Mouse (Mus musculus): ENCODE measurements around the gene Ccl25.

Ccl25 gene

DNA sequence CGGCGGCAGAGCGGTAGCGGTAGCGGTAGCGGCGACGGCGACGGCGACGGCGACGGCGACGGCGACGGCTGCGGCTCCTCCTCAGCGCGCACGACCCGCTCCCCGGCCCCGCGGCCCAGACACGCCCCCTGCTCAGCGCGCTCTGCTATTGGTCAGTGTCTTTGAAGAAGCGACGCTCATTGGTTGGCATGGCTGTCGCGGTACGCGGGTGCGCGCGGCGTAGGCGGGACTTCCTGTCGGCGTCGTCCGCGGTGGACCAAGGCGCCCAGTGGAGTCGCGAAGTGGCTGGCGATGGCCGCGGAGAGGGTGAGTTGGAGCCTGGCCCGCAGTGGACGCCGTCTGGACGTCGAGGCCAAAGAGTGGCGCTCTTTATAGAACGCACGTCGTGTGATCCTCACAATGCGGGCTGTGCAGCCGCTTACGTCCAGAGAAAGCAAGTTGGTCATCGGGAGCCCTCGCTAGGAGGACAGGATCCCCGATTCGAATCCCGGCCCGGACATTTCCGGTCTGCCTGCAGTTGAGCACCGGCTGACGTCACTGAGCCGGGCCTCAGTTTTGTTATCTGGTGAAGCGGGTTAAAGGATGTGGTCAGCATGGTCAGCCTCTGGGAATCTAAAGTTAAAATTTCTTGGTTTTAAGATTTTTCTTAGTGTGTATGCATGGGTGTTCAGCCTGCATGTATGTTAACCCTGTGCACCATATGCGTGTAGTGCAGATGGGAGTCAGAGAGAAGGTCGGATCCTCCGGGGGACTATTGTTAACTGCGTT, at the start of gene Ccl25, which contains the start of gene Elavl1:
Gene Ccl25, plus strand, starts transcription at position 228 of the 768 bp plus-strand sequence.
Gene Elavl1, minus strand, starts transcription at position 431 of the 768 bp plus-strand sequence.
- DNase-seq (ENCODE audit: low read depth, low spot score), result peak; percentile 96

DNA sequence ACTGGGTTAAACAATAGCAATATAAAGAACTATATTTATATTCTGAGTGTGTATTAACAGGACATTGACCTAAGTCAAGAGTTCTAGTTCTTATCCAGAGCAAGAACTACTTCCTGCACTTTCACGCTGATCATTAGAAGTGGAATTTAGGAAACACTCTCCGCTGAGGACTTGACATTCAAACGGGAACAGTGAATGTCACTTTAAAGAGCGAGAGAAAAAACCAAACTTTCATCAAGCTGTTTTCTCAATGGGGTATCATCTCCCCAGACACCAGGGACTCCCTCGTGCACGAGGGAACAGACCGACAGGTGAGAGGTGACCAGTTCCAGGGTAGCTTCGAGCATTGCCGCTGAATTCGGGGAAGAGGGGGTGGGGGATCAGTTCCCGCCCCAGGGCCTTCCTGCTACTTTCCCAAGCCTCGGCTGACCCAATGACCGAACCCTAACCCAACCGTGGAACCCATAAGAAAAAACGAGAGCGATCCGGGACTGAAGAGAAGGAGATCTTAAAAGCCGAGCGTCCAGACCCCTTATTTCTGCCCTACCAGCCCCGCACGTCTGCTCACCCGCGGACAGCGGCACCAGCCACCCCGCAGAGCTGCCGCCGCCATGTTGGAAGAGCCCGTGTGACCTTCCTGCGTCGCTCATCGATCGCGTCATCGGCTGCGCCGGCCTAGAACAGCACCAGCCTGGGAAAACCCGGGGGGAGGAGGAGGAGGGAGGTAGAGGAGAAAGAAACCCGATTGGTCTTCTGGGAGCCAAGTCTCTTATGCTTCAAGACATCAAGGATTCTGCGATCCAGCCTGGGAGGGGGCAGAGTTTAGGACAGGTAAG, 49.5 kb upstream of the Ccl25 start, which contains the start of gene Timm44:
Gene Timm44, minus strand, starts transcription at position 639 of the 836 bp plus-strand sequence.
- peak; percentile 97 for DNase-seq (ENCODE audit: low read depth, low spot score)

DNA sequence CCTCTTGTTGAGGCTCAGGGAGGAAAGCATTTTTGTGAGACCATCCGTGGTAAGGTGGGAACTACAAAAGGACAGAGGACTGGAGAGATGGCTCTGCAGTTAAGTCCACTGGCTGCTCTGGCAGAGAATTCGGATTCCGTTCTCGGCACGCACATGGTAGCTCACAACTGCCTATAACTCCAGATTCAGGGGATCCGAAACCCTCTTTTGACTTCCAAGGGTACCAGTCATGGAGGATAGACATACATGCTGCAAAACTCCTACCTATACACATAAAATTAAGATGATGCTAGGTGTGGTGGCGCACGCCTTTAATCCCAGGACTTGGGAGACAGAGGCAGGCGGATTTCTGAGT, 48.9 kb upstream of the Ccl25 start:
- DNase-seq (ENCODE audit: low read depth, low spot score), result no peak

DNA sequence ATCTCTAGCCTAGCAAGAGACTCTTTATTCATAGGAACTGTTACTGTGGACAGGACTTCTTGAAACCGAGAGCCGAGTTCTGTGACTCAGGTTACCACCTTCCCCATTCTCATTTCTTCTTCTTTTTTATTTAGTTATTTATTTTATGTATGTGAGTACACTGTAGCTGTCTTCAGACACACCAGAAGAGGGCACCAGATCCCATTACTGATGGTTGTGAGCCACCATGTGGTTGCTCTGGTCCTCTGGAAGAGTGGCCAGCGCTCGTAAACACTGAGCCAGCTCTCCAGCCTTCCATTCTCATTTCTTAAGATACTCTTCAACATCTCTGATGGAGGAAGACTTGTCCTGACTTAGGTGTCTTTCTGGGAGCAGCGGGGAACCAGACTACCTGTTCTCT, 32.3 kb upstream of the Ccl25 start:
- DNase-seq (ENCODE audit: low read depth, low spot score), result no peak

DNA sequence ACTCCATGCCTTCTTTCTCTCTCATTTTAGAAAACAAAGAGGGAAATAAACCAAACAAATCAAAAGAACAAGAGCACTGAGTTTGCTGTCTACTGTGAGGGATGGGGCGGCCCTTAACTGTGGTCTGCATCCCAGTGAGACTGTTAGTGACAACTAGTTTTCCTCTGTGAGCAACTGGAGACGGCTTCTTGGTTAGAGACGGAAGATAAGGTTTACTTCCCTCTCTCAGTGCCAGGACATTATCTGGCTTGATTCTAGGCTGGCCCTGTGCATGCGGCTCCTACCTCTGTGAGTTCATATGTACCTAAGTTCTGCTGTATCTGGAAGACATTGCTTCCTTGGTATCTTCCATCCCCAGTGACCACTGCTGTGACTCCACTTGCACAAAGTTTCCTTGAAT, 27.2 kb upstream of the Ccl25 start:
- DNase-seq (ENCODE audit: low read depth, low spot score), result no peak

DNA sequence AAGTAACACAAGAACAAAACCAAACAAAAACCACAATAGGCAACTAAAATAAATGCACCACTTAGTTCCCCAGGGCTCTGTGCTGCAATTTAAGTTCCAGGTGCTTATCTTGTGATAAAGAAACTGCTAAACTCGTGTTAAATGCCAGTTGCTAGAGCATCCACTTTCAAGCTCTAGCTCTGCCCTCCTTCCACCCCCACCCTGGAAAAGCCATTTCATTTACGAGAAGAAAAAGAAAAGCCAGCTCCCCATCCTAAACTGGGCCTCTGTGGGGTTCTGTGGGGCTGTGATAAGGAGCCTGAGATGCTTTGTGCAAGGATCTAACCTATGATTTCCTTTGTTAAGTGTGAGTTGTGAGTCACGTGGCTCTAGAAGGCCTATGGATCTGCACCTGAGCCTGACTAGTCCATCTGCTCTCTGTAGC, 20.9 kb upstream of the Ccl25 start:
- no peak for DNase-seq (ENCODE audit: low read depth, low spot score)

DNA sequence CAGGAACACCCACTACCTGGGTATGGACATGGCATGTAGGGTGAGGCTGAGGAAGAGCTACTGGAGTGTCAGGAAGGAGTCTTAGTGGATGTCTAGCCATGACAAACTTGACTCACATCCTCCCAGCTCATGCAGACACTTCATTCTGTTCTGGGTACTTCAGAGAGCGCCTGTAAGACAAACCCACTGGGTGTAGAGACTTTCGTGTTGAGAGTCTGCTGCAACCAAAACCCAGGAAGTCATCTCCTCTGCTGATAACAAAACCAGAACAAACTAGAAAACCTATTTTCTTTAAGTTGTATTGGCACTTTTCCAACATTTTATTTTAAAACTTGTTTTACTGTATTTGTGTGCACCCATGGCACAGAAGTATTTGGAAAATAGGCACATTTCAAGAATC, 19.2 kb upstream of the Ccl25 start:
- DNase-seq (ENCODE audit: low read depth, low spot score), result no peak

DNA sequence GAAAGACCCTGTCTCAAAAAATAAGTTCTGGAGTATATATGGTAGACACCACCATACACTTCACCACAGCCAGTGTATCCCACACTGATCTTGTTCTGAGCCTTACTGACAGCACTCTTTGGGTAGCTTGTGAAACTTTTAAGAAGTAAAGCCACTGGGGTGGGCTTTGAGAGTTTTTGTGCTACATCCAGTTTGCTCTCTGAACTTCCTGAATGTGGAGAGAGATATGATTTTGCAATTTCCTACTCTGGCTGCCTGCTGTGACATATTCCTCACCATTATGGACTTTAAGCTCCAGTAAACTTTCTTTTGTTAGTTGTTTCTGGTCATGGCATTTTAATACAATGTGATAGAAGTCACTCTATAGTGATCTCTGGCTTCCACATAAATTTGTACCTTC, 12.9 kb upstream of the Ccl25 start:
- no peak for DNase-seq (ENCODE audit: low read depth, low spot score)

DNA sequence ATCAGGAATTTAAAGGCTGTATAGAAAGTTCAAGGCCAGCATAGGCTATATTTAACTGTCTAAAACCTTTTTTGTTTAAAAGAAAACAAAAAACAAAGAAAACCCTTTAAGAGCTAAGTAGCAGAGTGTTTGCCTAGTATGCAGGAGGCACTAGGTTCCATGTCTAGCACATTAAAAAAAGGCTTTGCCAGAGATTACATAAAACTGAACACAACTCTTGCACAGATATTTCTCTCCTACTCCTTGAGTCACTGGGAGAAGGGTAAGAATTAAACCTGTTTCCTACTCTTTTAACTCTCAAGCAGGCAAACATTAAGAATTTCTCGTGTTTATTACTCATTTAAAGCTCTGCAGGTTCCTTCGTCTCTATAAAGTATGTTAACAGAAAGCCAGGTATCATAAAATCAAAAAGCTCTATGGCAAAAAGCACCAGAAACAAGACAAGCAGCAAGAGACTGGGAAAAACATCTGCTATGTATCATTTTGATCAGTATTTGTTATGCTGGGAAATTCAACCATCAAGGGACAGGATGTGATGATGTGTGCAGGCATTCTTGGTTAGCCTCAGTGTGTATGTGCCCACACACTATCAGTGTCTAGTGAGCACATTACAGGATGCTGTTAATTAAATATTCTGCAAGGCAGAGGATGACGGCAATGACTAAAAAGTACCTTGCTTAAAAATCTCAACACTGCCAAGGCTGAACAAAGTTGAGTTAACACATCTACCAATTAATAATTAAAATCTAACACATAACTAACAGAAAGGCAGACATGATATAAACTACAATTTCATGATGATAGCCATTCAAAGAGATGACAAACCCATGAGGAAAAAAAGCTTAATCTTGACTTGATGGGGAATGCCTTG, 11.5 kb upstream of the Ccl25 start:
- DNase-seq (ENCODE audit: low read depth, low spot score), result peak; percentile 36

DNA sequence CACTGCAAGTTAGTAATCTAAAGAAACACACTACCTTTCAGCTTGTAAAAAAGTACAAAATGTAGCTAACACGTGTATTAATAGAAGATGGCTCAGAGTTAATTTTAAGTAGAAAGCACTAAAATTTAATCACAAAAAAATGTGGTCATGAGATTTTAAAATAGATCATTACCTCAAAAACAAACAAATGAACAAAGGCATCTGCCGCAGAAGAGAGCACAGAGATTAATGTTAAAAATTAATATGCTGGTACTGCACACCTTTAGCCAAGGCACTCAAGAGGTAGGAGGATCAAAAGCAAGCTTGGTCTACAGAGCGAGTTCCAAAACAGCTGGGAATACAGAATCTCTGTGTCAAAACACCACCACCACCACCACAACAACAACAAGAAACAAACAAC, 10.2 kb upstream of the Ccl25 start:
- DNase-seq (ENCODE audit: low read depth, low spot score), result no peak

DNA sequence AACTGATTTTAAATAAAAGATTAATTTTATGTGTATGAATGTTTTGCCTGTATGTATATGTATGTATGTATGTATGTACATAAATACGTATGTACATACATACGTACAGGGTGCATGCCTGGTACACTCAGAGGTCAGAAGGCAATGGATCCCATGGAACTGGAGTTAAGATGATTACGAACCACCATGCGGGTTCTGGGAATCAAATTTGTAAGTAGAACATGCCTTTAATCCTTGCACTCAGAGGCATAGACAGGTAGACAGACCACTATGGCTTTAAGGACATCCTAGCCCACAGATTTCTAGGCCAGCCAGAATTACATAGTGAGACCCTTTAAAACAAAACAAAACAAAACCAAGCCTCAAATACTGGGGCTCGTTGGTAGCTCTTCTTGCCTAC, 6.9 kb upstream of the Ccl25 start:
- DNase-seq (ENCODE audit: low read depth, low spot score), result no peak

DNA sequence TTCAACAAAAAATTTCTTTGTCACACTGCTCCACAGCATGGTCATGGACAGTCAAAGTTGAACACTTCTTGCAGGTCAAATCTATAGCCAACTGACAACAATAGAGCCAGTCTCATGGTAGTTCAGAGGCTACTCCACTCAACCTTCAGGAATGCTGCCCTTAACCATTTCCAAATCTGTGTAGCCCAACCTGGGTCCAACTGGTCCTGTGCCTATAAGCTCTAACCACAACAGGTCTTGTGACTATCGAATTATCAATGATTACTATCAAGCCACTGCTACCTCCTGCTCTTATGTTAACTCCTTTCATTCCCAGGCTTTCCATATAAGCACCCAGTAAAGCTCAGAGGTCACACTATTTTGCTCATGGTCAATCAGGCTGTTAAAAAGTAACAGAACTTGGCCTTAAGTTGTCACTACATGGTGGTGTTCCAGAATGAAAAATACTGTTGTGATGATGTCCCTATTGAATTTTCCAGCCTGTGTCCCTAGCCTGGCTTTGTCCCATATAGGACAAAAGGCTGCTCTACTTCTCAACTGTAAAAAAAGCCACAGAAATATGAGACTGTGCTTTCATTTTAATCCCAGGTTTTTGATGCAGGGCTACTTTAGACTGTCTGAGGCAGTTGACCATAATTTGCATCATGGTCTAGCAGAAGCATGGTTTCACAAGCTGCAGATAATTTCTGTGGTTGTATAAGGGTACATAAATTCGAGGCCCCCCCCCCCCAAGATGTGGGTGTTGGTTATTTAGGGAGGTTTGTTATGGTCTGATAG, 6.0 kb upstream of the Ccl25 start:
- DNase-seq (ENCODE audit: low read depth, low spot score), result no peak

DNA sequence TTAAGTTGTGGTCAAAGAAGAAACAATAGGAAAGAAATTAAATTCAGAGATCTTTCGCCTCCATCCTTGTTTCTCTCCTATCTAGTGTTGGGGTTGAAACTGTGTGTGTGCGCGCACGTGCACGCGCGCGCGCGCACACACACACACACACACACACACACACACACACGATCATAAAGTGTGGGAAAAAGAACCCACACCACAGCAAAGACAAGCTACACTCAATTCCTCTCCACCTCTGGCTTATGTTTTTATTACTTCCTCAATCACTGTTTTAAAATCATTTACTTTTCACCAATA, 5.5 kb upstream of the Ccl25 start:
- no peak for DNase-seq (ENCODE audit: low read depth, low spot score)

DNA sequence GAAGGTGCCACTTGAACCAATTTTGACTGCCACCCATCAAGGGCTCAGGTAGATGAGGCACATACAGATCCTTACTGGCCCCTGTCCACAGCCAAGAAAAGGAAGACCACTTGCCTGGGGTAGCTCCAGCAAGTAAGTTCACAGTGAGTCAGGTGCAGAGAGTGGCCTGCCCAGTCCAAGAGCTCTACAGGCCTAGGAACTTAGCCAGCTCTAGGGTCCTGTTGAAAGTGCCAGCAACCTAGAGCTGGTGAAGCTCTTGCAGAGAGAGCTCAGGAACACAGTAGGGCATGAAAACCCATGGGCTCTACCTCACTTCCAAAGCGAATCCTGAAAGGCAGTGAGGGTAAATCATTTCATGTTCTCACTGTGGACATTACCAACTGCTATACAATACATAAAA, 4.6 kb upstream of the Ccl25 start:
- no peak for DNase-seq (ENCODE audit: low read depth, low spot score)

DNA sequence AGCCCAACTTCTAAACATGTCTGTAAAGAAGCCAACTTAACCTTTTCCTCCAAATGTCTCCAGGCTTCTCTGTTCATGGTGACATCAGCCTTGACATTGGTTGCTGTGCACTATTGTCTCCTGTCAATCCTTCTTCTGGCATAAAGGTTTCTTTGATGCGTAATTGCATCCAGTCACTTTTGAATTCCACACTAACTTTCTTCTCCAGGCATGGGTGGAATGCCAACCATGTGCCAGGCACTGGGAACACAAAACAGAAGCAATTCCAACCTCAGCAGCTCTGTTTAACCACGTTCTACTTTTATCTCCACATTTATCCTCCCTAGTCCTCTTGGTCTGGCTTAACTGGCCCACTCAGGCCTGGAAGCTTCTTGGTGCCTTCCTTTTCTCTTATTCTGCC, 4.0 kb upstream of the Ccl25 start:
- no peak for DNase-seq (ENCODE audit: low read depth, low spot score)

DNA sequence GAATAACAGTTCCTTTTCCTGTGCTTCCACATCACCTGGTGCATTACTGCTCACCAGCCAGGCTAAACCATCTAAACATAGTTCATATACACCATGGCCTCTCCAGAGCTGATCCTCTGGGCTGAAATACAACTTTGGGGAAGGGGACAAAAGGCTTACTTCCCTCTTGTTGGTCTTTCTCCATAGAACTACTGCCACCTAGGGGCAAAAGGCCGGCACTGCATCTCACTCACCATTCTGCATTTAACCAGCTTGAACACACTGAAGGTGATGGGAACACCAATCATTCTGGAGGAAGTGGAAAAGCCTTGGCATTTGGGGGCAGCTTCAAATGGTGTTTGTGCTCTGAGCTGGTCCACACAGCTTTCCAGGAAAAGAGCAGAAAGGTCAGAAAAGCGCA, 2.5 kb upstream of the Ccl25 start:
- DNase-seq (ENCODE audit: low read depth, low spot score), result peak; percentile 44

DNA sequence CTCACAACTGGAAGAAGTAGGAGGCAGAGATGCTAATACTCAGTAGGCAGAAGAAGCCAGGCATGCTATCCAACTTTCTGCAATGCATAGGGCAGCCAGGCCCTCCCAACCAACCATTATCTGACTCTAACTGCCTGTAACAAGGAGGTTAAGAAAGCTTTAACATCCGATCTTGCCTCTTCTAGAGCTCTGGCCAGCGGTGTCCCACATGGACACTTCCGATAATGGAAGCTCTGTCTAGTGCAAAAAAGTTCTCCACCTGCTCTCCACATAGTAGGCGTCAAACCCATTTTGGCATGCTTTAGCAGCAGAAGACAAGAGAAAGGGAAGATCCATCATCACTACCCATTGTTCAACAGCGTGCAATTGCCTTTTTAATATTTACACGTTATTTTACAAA, 1.1 kb upstream of the Ccl25 start:
- no peak for DNase-seq (ENCODE audit: low read depth, low spot score)

DNA sequence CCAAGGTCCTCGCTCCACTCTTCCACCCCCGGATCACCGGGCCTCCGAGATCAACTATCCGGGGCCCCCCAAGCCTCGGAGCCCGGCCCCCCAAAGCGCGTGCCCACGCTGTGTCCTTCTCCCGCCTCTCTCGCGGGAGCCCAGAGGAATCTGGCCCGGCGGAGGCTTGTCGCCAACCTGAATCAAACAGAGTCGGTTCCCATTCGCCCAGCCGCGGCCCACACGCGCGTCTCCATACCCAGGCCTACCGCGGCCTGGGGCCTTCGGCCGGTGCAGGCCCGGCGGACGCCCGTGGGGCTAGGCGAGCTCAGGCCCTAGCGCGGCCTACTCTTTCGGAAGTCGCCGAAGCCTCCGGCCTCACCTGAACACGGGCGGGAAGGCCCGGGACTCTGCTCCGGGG, 485 bp upstream of the Ccl25 start:
- DNase-seq (ENCODE audit: low read depth, low spot score), result peak; percentile 16

DNA sequence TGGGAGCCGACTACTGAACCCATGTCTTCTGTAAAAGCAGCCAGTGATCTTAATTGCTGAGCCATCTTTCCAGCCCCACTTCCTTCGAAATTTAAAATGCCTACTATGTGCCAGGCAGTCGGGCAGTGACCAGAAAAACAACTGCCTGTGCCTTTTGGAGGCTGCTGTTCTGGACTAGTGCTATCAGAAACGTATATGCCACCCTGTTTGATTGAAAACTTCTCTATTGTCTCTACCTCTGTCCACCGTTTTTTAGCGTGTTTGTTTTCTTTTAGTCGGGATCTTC, 684 bp downstream of the Ccl25 start:
- DNase-seq (ENCODE audit: low read depth, low spot score), result no peak

DNA sequence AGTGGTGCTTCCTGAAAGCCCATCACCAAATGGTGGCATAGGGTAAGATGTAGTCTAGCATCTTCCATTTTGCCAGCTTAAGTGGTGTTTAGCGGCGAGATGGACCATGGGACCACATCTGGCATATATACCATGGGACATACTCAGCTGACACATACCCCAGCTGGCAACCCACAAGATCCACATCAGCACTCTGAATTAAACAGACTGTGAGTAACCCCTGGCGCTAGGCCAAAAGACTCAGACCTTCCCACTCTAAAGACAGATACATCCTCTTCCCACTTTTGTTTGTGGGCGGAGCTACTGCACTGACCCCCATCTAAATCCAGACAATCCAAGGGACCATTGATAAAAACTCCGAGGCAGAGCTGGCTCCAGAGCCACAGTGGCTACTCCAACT, 4.0 kb downstream of the Ccl25 start:
- no peak for DNase-seq (ENCODE audit: low read depth, low spot score)

DNA sequence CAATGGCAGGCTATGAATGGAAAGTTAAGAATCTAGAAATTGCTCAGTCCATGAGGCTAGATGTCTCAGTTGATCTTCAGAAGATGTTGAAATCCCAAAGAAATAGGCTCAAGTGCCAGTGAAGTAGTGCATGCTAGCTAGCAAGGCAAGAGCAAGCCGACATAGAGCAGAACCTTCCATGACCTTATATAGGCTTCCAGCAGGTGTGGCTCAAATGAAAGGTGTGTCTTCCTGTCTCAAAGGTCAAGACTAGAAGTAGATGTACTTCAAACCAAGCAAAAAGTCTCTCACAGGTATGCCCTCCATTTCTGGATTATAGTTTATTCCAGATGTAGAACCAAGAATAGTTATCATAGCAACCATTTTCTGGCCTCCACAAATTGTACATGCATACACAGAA, 9.0 kb downstream of the Ccl25 start:
- no peak for DNase-seq (ENCODE audit: low read depth, low spot score)

DNA sequence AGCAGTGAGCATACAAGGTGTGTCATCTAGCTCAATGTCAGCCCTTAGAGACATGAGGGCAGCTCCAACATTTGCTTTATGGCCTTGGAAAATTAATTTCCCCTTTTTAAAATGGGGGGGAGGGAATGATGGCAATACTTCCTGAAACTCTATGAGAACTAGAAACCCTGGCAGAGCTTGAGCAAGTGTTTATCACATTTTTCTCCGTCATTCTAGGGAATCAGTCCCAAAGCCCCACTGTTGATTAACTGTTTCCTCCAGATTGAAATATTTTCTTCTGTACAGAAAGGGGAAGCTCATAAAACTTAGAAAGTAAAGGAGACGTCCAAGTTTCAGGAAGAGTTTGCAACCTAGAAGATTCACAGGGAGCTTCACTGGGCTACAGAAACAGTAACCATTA, 10.7 kb downstream of the Ccl25 start:
- DNase-seq (ENCODE audit: low read depth, low spot score), result no peak
